Mouse (Mus musculus): ENCODE measurements around the gene Egln2. TPM values are rescaled to one million over a fixed set of nuclear protein-coding genes. Genes with fewer than 3 reads are reported as not detected.
A peak's percentile ranks its signal among the peaks of the same experiment; 100 is the strongest.

Egln2 gene
- polyA plus RNA-seq, 1 experiment from 2014 or later, result 32.9 TPM

- no peak for ATAC-seq
- no peaks in the 10 kb centered on the region for H3K36me3 ChIP-seq (replicated peaks; ENCODE audit: insufficient read depth, low read length)
Observed at GRCm38 (mm10) chr7:27131387-27131786, 35.2 kb downstream of the Egln2 start.

GRCm38 (mm10) chr7:27130521-27131370 lies 35.9 kb downstream of the Egln2 start:
- no peak for ATAC-seq
- no peaks in the 10 kb centered on the region for H3K27me3 ChIP-seq (ENCODE audit: insufficient read depth, low read length)

More at GRCm38 (mm10) chr7:27131387-27131786, 35.2 kb downstream of the Egln2 start:
- Histone ChIP-seq H3K9ac (replicated peaks) (no peak overlapping the region), H3K27ac (ENCODE audit: low read depth) (no peak overlapping the region), H3K9me3 (ENCODE audit: low read length) (no peaks in the 10 kb centered on the region), H3K27me3 (ENCODE audit: insufficient read depth, low read length) (no peaks in the 10 kb centered on the region), H3K4me1 (ENCODE audit: insufficient read depth) (no peaks in the 10 kb centered on the region; the same call in 1 of the 2 replicates), H3K4me2 (ENCODE audit: low read depth, low read length) (no peak overlapping the region), H3K4me3 (ENCODE audit: low read depth, low read length) (no peak overlapping the region)
- no peak for TF ChIP-seq EP300 (IDR thresholded peaks at IDR 0.05; ENCODE audit: low read depth)
- peak; percentile 38 for TF ChIP-seq CTCF (IDR thresholded peaks at IDR 0.05; ENCODE audit: low read depth)
- 61% methylated on average over 2 of the region's 2 CpGs for WGBS (ENCODE audit: insufficient replicate concordance)
- DNase-seq, result no peak

DNA sequence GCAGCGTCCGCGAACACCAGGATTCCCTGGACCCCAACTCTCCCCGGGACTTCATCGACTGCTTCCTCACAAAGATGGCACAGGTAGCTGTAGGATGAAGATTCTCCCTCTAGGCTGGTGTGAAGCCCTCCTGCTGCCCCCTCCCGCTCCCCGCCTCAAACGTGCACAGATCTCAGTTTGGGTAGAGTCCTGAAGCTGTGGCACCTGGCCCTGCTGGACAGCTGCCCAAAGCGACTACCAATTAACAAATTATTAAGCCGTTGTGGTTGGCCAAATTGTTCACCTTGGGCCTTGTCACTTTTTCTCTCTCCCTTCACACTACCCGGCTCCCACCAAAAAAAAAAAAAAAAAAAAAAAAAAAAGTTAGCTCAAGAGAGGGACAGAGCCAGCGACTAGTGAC lies 36.8 kb downstream of the Egln2 start:
- Histone ChIP-seq H3K4me3 (ENCODE audit: low read depth, low read length) (no peak overlapping the region), H3K4me2 (ENCODE audit: low read depth, low read length) (no peak overlapping the region), H3K9ac (replicated peaks) (no peak overlapping the region), H3K36me3 (replicated peaks; ENCODE audit: insufficient read depth, low read length) (no peaks in the 10 kb centered on the region), H3K9me3 (ENCODE audit: low read length) (no peaks in the 10 kb centered on the region), H3K27ac (ENCODE audit: low read depth) (no peak overlapping the region), H3K27me3 (ENCODE audit: insufficient read depth, low read length) (no peaks in the 10 kb centered on the region), H3K4me1 (ENCODE audit: insufficient read depth) (no peaks in the 10 kb centered on the region; the same call in 1 of the 2 replicates)
- WGBS (ENCODE audit: insufficient replicate concordance), result 83% methylated on average over 12 of the region's 12 CpGs
- ATAC-seq (no peak), DNase-seq (no peak)
- no peak for TF ChIP-seq EP300 (IDR thresholded peaks at IDR 0.05; ENCODE audit: low read depth)
- TF ChIP-seq CTCF (IDR thresholded peaks at IDR 0.05; ENCODE audit: low read depth), result no peak

More at GRCm38 (mm10) chr7:27130521-27131370, 35.9 kb downstream of the Egln2 start:
- Histone ChIP-seq H3K9me3 (ENCODE audit: low read length) (no peaks in the 10 kb centered on the region), H3K27ac (ENCODE audit: low read depth) (no peak overlapping the region), H3K36me3 (replicated peaks; ENCODE audit: insufficient read depth, low read length) (no peaks in the 10 kb centered on the region), H3K9ac (replicated peaks) (no peak overlapping the region), H3K4me1 (ENCODE audit: insufficient read depth) (no peaks in the 10 kb centered on the region; the same call in 1 of the 2 replicates), H3K4me2 (ENCODE audit: low read depth, low read length) (no peak overlapping the region), H3K4me3 (ENCODE audit: low read depth, low read length) (no peak overlapping the region)
- DNase-seq, result no peak
- 82% methylated on average over 22 of the region's 22 CpGs for WGBS (ENCODE audit: insufficient replicate concordance)
- TF ChIP-seq CTCF (IDR thresholded peaks at IDR 0.05; ENCODE audit: low read depth) (no peak), EP300 (IDR thresholded peaks at IDR 0.05; ENCODE audit: low read depth) (no peak)

DNA sequence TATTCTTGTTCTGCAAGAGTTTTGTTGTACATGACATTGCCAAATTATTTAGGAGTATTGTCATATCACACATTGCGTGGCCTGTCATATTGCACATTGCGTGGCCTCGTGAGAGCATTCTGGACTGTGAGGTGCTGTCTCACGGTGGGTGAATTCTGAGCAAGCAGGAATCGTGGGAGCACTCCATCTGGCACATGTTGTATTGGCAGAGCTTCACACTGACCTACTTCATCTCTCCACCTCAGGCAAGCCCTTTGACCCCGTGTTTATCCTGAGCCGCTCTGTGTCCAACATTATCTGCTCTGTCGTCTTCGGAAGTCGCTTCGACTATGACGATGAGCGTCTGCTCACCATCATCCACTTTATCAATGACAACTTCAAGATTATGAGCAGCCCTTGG lies 37.7 kb downstream of the Egln2 start:
- Histone ChIP-seq H3K4me2 (ENCODE audit: low read depth, low read length) (no peak overlapping the region), H3K9ac (replicated peaks) (no peak overlapping the region), H3K27me3 (ENCODE audit: insufficient read depth, low read length) (no peaks in the 10 kb centered on the region), H3K4me3 (ENCODE audit: low read depth, low read length) (no peak overlapping the region), H3K9me3 (ENCODE audit: low read length) (no peaks in the 10 kb centered on the region), H3K36me3 (replicated peaks; ENCODE audit: insufficient read depth, low read length) (no peaks in the 10 kb centered on the region), H3K27ac (ENCODE audit: low read depth) (no peak overlapping the region), H3K4me1 (ENCODE audit: insufficient read depth) (no peaks in the 10 kb centered on the region; the same call in 1 of the 2 replicates)
- DNase-seq, result no peak
- WGBS (ENCODE audit: insufficient replicate concordance), result 80% methylated on average over 13 of the region's 13 CpGs
- no peak for TF ChIP-seq EP300 (IDR thresholded peaks at IDR 0.05; ENCODE audit: low read depth)
- no peak for TF ChIP-seq CTCF (IDR thresholded peaks at IDR 0.05; ENCODE audit: low read depth)
- ATAC-seq, result no peak

GRCm38 (mm10) chr7:27128162-27128561 lies 38.4 kb downstream of the Egln2 start:
- H3K9ac ChIP-seq (replicated peaks), result no peak overlapping the region
- no peak overlapping the region for H3K4me2 ChIP-seq (ENCODE audit: low read depth, low read length)
- no peaks in the 10 kb centered on the region for H3K9me3 ChIP-seq (ENCODE audit: low read length)
- H3K27ac ChIP-seq (ENCODE audit: low read depth), result no peak overlapping the region
- no peak for TF ChIP-seq EP300 (IDR thresholded peaks at IDR 0.05; ENCODE audit: low read depth)
- peak; percentile 79 for TF ChIP-seq CTCF (IDR thresholded peaks at IDR 0.05; ENCODE audit: low read depth)
- DNase-seq (peak; percentile 45), ATAC-seq (peak; percentile 52; the same call in 1 of the 2 replicates)
- H3K4me3 ChIP-seq (ENCODE audit: low read depth, low read length), result no peak overlapping the region
- H3K4me1 ChIP-seq (ENCODE audit: insufficient read depth), result no peaks in the 10 kb centered on the region; the same call in 1 of the 2 replicates
- no peaks in the 10 kb centered on the region for H3K36me3 ChIP-seq (replicated peaks; ENCODE audit: insufficient read depth, low read length)
- H3K27me3 ChIP-seq (ENCODE audit: insufficient read depth, low read length), result no peaks in the 10 kb centered on the region
- 39% methylated on average over 3 of the region's 3 CpGs for WGBS (ENCODE audit: insufficient replicate concordance)

DNA sequence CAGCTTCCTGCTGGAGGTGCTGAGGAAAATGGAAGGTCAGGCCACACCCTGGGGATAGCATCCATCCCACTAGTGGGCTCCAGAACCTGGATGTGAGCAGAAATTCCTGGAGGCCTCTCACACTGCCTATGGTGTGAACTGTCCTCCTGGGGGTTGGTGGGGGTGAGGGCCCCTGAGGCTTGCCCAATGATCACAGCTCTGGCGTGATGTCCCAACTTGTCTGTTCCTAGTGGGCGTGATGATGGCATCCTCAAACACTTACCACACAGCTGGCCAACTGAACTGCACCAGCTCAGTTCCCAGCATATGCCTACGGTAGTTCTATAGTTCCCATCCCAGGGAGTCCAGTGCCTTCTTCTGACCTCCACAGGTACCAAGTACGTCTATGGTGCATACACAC lies 41.6 kb downstream of the Egln2 start:
- DNase-seq, result peak; percentile 30
- WGBS (ENCODE audit: insufficient replicate concordance), result 73% methylated on average over 4 of the region's 4 CpGs
- Histone ChIP-seq H3K27me3 (ENCODE audit: insufficient read depth, low read length) (no peaks in the 10 kb centered on the region), H3K4me1 (ENCODE audit: insufficient read depth) (no peaks in the 10 kb centered on the region), H3K9me3 (ENCODE audit: low read length) (no peaks in the 10 kb centered on the region), H3K27ac (ENCODE audit: low read depth) (peak overlapping the region; percentile 39; the same call in 1 of the 2 replicates), H3K9ac (replicated peaks) (no peak overlapping the region), H3K36me3 (replicated peaks; ENCODE audit: insufficient read depth, low read length) (no peaks in the 10 kb centered on the region), H3K4me3 (ENCODE audit: low read depth, low read length) (no peak overlapping the region), H3K4me2 (ENCODE audit: low read depth, low read length) (no peak overlapping the region)
- peak; percentile 80 for ATAC-seq
- TF ChIP-seq CTCF (IDR thresholded peaks at IDR 0.05; ENCODE audit: low read depth) (no peak), EP300 (IDR thresholded peaks at IDR 0.05; ENCODE audit: low read depth) (no peak)
